Mouse (Mus musculus): ENCODE measurements around the gene Cage1. TPM values are rescaled to one million over a fixed set of nuclear protein-coding genes. Genes with fewer than 3 reads are reported as not detected.

Gene Cage1
- 4.0 TPM for total RNA-seq (2023)

GRCm38 (mm10) chr13:38037044-38037687 is at the start of gene Cage1:
Gene Cage1 (minus strand): TSS chr13:38037069.

GRCm38 (mm10) chr13:38036343-38037043 is 376 bp downstream of the Cage1 start, which contains the start of gene Riok1:
Gene Riok1 (plus strand): TSS chr13:38036995.

GRCm38 (mm10) chr13:37993704-37994404 is 43.0 kb downstream of the Cage1 start, which contains the start of gene Ssr1:
Gene Ssr1 (minus strand): TSS chr13:37994217.

Other genes with a start within 250 kb of the Cage1 start
- 43.8 TPM for gene Ssr1, start 42.9 kb downstream of the Cage1 start, total RNA-seq (2023)
- 171 TPM for gene Riok1, start 74 bp downstream of the Cage1 start, total RNA-seq (2023)
- gene Dsp, start 114.2 kb upstream of the Cage1 start, total RNA-seq (2023), result not detected
- gene Snrnp48, start 167.9 kb upstream of the Cage1 start, total RNA-seq (2023), result 56.4 TPM

All from CD8-positive naive resting alpha-beta T cell, adult 57 days (primary cell).